In the genomic region with DNA sequence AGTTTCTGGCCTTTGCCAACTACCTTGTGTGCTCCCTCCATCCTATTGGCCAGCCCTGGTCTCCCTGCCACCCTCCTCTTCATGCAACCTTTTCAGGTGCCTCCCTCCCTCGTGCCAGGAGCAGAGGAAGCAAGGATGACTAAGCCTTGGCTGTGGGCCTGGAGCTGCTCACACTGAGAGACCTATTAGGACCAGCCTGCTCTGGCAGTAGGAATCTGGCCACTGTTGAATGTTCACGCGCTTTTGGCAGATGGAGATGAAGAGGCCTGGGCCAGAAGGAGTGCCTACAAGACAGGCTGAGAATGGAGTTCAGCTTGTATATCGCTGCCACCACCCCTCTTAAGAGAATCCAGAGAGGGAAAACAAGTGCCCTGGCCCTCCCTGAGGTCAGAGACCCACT, we compare ENCODE assay signal across 13 mouse cellular contexts. TPM values are rescaled to one million over a fixed set of nuclear protein-coding genes. Genes with fewer than 3 reads are reported as not detected.
A peak's percentile ranks its signal among the peaks of the same experiment; 100 is the strongest.
DNase-seq lines count a peak whose midpoint lies in the region; ATAC-seq and TF ChIP-seq lines count a peak whose summit lies in the region.
"Had no signal": no experiment of that assay in that cellular context is flagged by ENCODE, and none has a peak within 500 bp of the region (broad histone marks: within the 10 kb centered on the region; RNA-seq: fewer than 3 reads in every experiment).

No protein-coding gene starts in this region.

- peak; percentile 81 for ATAC-seq in cerebellum, adult (ENCODE audit: insufficient number of reproducible peaks, low FRiP score, low TSS enrichment)
- no peak for ATAC-seq in megakaryocyte progenitor cell, adult 5-6 weeks (replicated peaks; ENCODE audit: poor library complexity)

- intact Hi-C loops in gastrocnemius, adult 2 months (cut with DNase I) = no loop called here
- intact Hi-C loops in gastrocnemius, postnatal 14 days (cut with DNase I; ENCODE audit: low total_unique reads) = no loop called here
- intact Hi-C loops in heart, postnatal 25 days (cut with DNase I) = no loop called here

- H3K4me3 ChIP-seq in gastrocnemius, adult 2 months = no peak overlapping the region
- H3K4me3 ChIP-seq: embryonic facial prominence, embryonic 13.5 days; limb, embryonic 13.5 days had no signal

- no peak overlapping the region for H3K27ac ChIP-seq in gastrocnemius, adult 2 months
- H3K27ac ChIP-seq: embryonic facial prominence, embryonic 13.5 days; limb, embryonic 13.5 days had no signal

- no peak for TF ChIP-seq CTCF in gastrocnemius, adult 2 months (IDR thresholded peaks at IDR 0.05)

- peak; percentile 68 for DNase-seq in gastrocnemius, adult 2 months
- no peak for DNase-seq in gastrocnemius, postnatal 14 days
- DNase-seq in 3T3-L1 (ENCODE audit: low read depth, low spot score) = peak; percentile 37
- DNase-seq in heart, postnatal 25 days (ENCODE audit: low spot score) = peak; percentile 16
- no peak for DNase-seq in embryo, embryonic 10 days (ENCODE audit: low spot score)
- DNase-seq in lung, postnatal 10 days = no peak
- DNase-seq: gastrocnemius, postnatal 36 days; kidney, postnatal 10 days had no signal

RNA-seq across cellular contexts. Expression of a gene that starts 7.4 kb away (rescaled TPM):
- under 1 TPM in 1 of 2 experiments, not detected in 1; 0.11 TPM for total RNA-seq in gastrocnemius, adult 2 months (2021)
- total RNA-seq in gastrocnemius, postnatal 14 days (2021) = under 1 TPM in 1 of 2 experiments, not detected in 1; 0.10 TPM
- total RNA-seq in heart, postnatal 25 days (2021) = not detected
- total RNA-seq in megakaryocyte progenitor cell, adult 5-6 weeks (2015) = not detected in 2 replicates
- total RNA-seq in megakaryocyte progenitor cell, adult 5-6 weeks (2017) = not detected in 2 replicates
- total RNA-seq: gastrocnemius, postnatal 36 days; neutrophil, adult 5-6 weeks had no signal

RNA-seq across cellular contexts. Expression of a gene that starts 46.0 kb away (rescaled TPM):
- not detected for total RNA-seq in gastrocnemius, adult 2 months (2021)
- not detected for total RNA-seq in gastrocnemius, postnatal 14 days (2021)
- total RNA-seq in heart, postnatal 25 days (2021) = under 1 TPM in 1 of 2 experiments, not detected in 1; 0.22 TPM
- total RNA-seq in megakaryocyte progenitor cell, adult 5-6 weeks (2015) = not detected in 2 replicates
- total RNA-seq in megakaryocyte progenitor cell, adult 5-6 weeks (2017) = not detected in 2 replicates
- total RNA-seq: gastrocnemius, postnatal 36 days; neutrophil, adult 5-6 weeks had no signal

RNA-seq across cellular contexts. Expression of a gene that starts 54.9 kb away (rescaled TPM):
- not detected for total RNA-seq in gastrocnemius, adult 2 months (2021)
- total RNA-seq in gastrocnemius, postnatal 14 days (2021) = not detected
- total RNA-seq in heart, postnatal 25 days (2021) = not detected
- total RNA-seq in megakaryocyte progenitor cell, adult 5-6 weeks (2015) = not detected in 2 replicates
- total RNA-seq in megakaryocyte progenitor cell, adult 5-6 weeks (2017) = not detected in 2 replicates
- total RNA-seq: gastrocnemius, postnatal 36 days; neutrophil, adult 5-6 weeks had no signal

Comparison
In these comparisons a context has a peak if more than half of its experiments do, and no peak if none do; other contexts are left out.
1. DNase-seq: peak in gastrocnemius, adult 2 months (single experiment), 3T3-L1 (single experiment) and heart, postnatal 25 days (single experiment); none in gastrocnemius, postnatal 14 days (single experiment), embryo, embryonic 10 days (single experiment) and lung, postnatal 10 days (single experiment).